Mouse (Mus musculus): ENCODE results near the gene Kirrel.

Kirrel gene

DNA sequence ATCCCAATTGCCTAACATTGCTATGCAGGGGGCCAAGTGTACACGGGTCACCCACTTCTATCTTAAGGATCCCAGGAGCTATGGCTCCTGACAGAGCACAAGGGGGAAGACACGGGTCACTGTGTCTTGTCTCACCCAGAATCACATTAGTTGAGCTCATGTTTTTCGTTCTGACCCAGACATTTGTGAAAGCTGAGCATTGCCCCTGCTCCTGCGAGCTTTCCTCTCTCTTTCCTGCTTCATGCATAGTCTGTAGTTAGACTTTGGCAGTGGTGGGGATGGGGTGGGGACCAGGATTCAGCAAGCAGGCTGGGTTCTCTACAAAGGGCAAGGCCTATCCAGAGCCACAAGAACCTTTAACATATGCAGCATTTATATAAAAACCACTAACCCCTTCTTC lies 94.8 kb downstream of the Kirrel start:
- DNase-seq (ENCODE audit: extremely low spot score, low spot score) = no peak

DNA sequence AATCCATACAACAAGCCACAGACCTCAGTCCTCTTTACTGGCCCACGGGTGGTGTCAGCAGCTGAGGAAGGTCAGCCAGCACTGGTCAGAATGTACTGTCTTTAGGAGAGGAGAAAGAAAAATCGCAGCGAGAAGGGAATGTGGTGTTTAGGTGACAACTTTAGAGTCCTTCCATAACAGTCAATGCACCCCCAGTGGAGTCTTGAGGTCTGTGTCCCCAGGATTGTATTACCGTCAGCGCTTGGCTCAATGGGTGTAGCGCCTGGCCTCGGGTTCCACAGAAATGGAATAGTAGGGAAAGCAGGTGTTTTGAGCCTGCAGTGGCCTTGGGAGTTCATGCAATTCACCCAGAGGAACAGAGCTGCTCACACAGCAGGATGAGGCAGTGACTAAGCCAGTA lies 95.2 kb downstream of the Kirrel start:
- no peak for DNase-seq (ENCODE audit: extremely low spot score, low spot score)

DNA sequence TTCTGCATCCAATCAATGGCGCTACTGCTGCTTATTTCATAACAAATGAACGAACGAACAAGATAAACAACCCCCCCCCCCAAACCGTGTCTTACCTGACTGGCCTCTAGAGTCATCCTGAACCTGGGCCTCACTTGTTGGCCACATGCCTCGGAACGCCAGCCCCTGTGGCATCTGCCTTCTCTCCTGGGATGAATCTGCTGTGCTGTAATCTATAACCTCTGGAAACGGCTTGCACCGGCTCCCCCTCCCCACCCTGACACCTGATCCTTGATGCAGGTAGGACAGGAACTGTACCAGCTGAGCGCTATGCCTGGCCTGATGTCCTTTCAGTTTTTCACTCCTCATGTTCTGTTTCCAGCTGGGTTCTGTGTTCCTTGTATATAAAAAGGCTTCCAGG lies 96.9 kb downstream of the Kirrel start:
- DNase-seq (ENCODE audit: extremely low spot score, low spot score) = no peak

DNA sequence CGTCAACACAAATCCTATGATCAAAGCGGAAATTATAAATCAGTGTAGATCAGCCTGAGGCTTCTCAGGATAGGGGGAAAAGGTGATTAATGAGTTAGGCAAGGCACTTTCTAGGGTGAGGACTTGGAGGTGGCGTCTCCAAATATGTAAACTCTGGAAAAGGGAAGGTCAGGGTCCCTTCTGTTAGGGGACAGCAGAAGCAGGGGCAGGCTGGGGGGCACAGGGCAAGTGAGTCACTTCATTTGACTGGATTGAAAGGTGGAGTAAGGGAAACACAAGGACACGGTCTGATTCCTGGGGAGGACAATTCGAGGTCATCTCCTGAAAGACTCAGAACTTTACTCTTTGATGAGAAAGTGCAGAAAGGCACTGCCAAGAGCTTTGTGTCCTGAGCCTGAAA lies 97.6 kb downstream of the Kirrel start:
- DNase-seq (ENCODE audit: extremely low spot score, low spot score) = no peak

DNA sequence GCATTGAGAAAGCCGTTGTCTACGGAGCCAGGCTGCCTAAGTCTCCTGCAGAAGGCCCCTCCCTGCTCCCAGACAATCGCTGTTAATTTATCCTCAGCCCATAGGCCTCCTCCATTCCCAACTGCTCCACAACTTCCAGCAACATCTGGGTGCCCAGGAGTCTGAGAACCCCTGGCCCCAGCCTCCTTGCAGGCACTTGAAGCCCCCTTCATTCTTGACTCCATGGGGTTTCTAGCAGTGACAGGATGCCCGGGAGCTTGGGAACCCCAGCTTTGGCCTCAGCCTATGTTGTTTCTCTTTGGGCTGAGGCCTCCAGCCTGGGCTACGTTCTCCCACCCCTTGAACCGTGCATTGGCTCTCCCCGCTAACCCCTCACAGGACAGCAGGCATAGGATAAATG lies 98.4 kb downstream of the Kirrel start:
- DNase-seq (ENCODE audit: extremely low spot score, low spot score) = no peak

DNA sequence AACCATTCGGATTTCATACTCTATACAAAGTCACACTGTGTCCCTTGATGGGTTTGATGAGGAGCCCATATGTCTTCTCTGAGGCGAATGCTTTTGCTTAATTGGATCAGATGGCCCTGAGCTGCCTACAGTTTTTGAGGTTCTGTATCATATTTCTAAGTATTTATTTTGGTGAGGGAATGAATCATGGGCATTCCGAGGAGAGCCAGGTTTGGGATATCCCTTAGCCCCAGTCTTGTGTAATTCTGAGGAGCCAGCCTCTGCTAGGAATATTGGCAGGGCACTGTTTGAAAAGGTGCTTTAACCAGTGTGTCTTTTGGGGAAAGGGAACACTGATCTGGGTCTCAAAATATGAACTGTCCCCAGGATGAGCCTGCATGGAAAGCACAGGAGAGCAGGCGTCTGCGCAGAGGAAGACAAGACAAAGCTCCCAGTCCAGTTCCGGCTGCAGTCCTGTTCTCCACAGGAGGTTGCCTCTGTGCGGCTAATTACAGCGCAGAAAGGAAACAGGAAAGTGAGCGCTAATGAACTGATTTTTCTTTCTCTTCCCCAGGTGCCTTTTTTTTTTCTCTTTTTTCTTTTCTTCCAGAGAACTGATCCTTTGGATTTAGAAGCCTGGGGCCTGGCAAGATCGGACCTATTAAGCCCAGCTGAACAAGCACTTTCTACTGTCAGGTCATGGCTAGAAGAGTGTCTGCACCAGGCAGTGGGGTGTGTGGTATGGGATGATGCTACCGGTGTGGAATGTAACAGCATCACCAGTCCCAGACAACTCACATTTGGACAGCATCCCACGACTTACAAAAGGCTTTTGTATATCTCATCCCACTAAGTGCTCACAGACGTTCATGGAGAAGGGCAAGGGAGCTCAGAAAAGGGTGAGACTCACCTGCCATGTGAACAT lies 101.7 kb downstream of the Kirrel start:
- DNase-seq (ENCODE audit: extremely low spot score, low spot score) = no peak

DNA sequence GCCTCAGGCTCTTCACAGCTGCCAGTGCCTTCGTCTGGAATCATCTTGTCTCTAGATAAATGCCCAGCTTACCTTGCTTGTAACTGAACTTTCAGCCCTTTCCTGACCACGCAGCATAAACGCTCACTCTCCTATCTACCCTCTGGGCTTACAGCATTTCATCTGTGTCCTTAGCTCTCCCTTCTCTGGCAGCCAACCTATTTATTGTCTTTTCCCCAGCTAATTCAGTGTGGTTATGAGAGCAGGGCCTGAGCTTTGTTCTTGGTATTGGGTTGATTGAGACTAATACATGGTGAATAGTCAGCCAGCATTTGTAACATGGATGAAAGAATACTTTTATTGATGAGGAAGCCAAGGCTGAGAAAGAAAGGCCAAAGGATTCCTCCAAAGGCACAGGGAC lies 102.4 kb downstream of the Kirrel start:
- no peak for DNase-seq (ENCODE audit: extremely low spot score, low spot score)

DNA sequence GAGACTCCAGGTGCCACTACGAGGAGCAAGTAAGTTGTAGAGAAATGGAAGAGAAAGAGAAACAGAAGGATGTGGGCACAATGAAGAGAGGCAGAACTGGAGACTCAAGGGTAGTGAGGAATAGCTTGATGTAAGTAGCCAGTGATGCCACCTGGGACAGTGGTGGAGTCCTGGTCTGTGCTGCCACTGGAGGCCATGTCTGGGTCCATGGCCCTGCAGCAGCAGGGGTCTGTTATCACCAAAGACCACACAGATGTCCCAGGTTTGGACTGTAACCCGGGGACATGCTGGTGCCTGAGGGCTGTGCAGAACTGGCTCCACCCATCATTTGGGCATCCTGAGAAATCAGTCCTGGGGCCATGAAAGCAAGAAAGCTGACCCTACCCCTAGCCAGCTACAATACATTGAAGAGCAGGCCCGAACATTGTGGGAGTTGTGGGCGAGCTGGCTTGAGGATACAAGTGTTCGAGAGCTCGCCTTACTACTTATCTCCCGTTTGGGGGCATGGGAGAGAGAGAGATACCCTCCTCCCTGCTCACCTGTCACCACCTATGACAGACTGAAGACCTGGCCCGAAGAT lies 107.1 kb downstream of the Kirrel start:
- no peak for DNase-seq (ENCODE audit: extremely low spot score, low spot score)

DNA sequence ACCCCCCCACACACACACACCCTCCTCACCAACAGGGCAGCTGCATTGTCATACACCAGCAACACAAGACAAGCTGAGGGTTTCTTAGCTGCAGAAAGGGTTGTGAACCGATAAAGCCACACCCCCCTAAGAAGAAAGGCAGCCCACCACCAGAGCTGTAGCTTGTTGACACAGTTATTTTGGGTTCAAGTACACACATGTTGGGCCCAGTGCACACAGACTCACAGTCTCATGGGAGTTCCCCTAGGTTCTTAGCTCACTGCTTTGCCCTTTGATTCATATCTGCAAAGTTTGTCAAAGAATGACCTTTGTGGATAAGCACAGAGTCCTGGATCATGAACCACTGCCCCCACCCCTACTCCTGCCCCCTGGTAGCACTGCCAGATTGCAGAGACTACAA lies 120.6 kb downstream of the Kirrel start:
- no peak for DNase-seq (ENCODE audit: extremely low spot score, low spot score)

DNA sequence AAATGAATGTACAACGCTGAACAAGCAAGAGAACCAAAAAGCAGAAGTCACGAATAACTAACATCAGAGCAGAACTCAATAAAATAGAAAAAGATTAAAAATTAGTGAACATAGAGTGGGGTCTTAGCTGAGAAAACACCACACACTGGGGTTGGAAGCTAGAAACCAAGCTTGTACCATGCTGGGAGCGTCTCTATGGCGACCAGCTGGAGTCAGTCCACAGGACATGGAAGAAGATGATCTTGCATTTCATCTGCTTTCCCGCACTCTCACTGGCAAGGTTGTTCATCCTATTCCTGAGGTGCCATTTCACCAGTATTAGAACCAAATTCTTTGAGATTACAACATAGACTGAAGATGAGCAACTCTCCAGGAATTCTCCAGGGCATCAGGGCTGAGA lies 126.7 kb downstream of the Kirrel start:
- DNase-seq (ENCODE audit: extremely low spot score, low spot score) = no peak

DNA sequence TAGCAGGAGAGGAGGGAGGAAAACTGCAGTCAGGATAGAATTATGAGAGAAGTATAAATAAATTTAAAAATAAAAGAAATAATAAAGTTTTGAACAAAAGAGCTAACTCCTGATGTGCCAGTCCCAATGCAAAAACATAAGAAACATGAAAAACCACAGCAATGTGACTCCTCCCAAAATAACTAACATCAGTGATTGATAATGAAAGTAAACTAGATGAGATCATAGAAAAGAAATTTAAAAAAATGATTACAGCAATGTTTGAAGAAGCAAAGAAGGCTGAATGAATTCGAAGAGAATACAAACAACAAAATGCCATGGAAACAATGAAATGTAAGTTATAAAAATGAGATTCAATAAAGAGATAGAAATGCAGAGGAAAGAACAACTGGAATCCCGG lies 132.8 kb downstream of the Kirrel start:
- no peak for DNase-seq (ENCODE audit: extremely low spot score, low spot score)

DNA sequence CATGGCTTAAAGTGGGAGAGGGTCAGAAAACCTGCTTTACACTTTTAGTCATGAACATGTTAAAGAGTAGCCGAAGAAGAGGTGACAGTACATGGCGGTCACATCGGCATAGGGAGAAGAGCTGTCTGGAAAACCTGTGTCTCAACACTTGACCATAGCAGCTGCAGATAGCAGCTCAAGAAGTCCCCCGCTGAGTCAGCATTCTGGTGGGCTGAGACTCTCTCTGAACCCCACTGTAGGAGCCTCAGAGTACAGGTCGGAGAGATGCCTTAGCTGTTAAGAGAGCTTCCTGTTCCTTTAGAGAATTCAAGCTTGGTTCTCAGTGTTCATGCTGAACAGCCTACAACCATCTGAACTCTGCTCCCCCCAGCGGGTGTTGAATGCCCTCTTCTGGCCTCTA lies 136.0 kb downstream of the Kirrel start:
- no peak for DNase-seq (ENCODE audit: extremely low spot score, low spot score)

DNA sequence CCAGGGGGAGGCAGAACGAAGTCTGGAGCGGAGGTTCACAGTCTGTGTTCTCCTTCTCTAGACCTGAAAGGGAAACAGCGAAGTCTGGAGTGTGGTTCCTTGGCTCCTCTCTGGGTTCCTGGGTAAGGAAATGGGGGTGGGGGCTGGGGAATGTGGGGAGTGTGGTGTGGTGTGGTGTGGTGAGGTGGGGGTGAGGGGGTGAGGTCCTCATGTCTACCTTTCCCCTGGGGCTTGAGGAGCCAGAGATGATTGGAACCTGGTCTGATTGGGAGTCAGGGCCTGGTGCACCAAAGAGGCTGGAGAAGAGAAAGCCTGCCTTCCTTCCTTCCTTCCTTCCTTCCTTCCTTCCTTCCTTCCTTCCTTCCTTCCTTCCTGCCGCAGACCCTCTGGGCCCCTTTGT lies 140.5 kb downstream of the Kirrel start:
- DNase-seq (ENCODE audit: extremely low spot score, low spot score) = no peak

DNA sequence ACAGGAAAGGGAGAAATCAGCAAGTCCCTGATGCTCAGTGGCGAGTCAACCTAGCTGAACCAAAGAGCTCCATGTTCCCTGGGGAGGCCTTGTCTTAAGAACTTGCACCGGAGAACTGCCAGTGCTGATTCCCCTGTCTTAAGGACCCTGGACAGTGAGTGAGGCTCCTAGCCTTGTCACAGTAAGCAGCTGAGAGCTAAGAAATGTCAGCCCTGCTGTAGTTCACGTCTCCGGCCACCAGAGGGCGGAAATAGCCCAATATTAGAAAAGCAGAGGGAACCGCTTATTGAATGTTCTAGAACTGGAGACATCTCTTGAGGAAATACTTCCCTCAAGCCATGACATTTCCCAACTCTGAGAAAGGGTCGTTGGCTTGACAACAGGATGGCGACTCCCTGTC lies 141.2 kb downstream of the Kirrel start:
- DNase-seq (ENCODE audit: extremely low spot score, low spot score) = peak; percentile 77

DNA sequence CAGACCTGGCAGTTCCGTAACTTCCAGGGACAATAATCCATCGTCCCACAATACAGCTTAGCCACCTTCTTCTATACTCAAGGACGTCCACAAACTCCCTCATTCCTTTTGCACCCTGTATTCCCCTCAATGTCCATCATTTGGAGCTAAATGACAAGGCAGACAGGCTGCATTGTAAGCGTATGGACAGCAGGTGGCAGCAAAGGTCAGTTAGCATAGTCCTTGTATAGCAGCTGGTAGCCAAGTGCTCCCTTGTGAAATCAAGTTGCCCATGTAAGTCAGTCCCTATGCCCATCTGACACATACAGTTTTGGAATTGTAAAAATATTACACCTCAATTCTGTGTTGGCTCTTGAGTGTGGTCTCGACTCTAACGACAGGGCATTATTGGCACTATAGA lies 143.7 kb downstream of the Kirrel start:
- DNase-seq (ENCODE audit: extremely low spot score, low spot score) = peak; percentile 70

Data from neural tube, embryonic 10.5 days (tissue).